Mouse (Mus musculus): ENCODE measurements around the gene Ints14. TPM values are rescaled to one million over a fixed set of nuclear protein-coding genes. Genes with fewer than 3 reads are reported as not detected.

Gene Ints14
- polyA plus RNA-seq, 1 experiment from 2014 or later: 49.2 TPM

Small RNAs within 50 kb of the gene (microRNA-seq; reads per million reads assigned to microRNA genes)
- gene Gm25640: not detected

Other genes with a start within 250 kb of the Ints14 start
- 645 and 812 TPM in 2 replicates for gene Rab11a, start 223.1 kb upstream of the Ints14 start, polyA plus RNA-seq (2015; fragmentation: Nextera tagmentation; extraction: Ambion mirVana)
- gene Dennd4a, start 149.6 kb upstream of the Ints14 start, polyA plus RNA-seq (2015; fragmentation: Nextera tagmentation; extraction: Ambion mirVana): 3.9 TPM in 2 replicates
- 0.04 TPM in 1 of 2 replicates, not detected in the other for gene Slc24a1, start 9.3 kb upstream of the Ints14 start, polyA plus RNA-seq (2015; fragmentation: Nextera tagmentation; extraction: Ambion mirVana)
- 77.8 and 86.8 TPM in 2 replicates for gene Hacd3, start 60.8 kb downstream of the Ints14 start, polyA plus RNA-seq (2015; fragmentation: Nextera tagmentation; extraction: Ambion mirVana)
- 26.9 and 29.1 TPM in 2 replicates for gene Dpp8, start 71.5 kb downstream of the Ints14 start, polyA plus RNA-seq (2015; fragmentation: Nextera tagmentation; extraction: Ambion mirVana)
- gene Igdcc4, start 140.6 kb downstream of the Ints14 start, polyA plus RNA-seq (2015; fragmentation: Nextera tagmentation; extraction: Ambion mirVana): 13.0 and 14.5 TPM in 2 replicates
- 0.12 and 0.60 TPM in 2 replicates for gene Igdcc3, start 180.3 kb downstream of the Ints14 start, polyA plus RNA-seq (2015; fragmentation: Nextera tagmentation; extraction: Ambion mirVana)
- 10.8 and 11.0 TPM in 2 replicates for gene Parp16, start 234.4 kb downstream of the Ints14 start, polyA plus RNA-seq (2015; fragmentation: Nextera tagmentation; extraction: Ambion mirVana)